Mouse (Mus musculus) E14TG2a.4 (cell line): ENCODE results near the gene Thbs3.

Experiments
- CTCF ChIP-seq: conservative IDR thresholded peaks from 2 replicates; pipeline ENCODE4 v1.5.1; 2014; ENCODE audit warnings: low read length
- NANOG ChIP-seq: IDR thresholded peaks from 2 replicates; pipeline ENCODE4 v1.6.1; 2014; ENCODE audit warnings: borderline replicate concordance, low read length, mixed read lengths
- POU5F1 ChIP-seq: IDR thresholded peaks from 2 replicates; pipeline ENCODE4 v1.6.1; 2014; ENCODE audit warnings: low read length, borderline replicate concordance

GRCm38 (mm10) chr3:89228180-89228549 lies 13.2 kb downstream of the Thbs3 start:
- TF ChIP-seq CTCF (peak; percentile 91), NANOG (no peak), POU5F1 (no peak)
